Mouse (Mus musculus) embryonic facial prominence, embryonic 11.5 days (tissue): ENCODE measurements around the gene Mlxipl. TPM values are rescaled to one million over a fixed set of nuclear protein-coding genes. Genes with fewer than 3 reads are reported as not detected.

ENCODE experiments used
- ATAC-seq: fragments of 200-750 bp; cut with Nextera tagmentation; replicated peaks from 2 replicates; pipeline ENCODE4 v1.8.0; 2017; ENCODE audit warnings: low read depth; ENCODE audit not compliant: insufficient number of reproducible peaks, low FRiP score, low TSS enrichment
- DNase-seq: peaks from one replicate; pipeline ENCODE4 v3.0.0-alpha.2; 2015; ENCODE audit warnings: low spot score
- H3K27ac ChIP-seq: fragments of 300-500 bp; sonication (generic); replicated peaks from 2 replicates; pipeline ENCODE4 v1.5.1; 2014; ENCODE audit warnings: mild to moderate bottlenecking, low read depth, low read length, control low read depth
- H3K27me3 ChIP-seq: fragments of 300-500 bp; sonication (generic); 2 replicates; pipeline ENCODE4 v1.6.1; 2014; ENCODE audit warnings: mild to moderate bottlenecking, low read length, moderate library complexity, mixed read lengths; ENCODE audit not compliant: control insufficient read depth, insufficient read depth
- H3K36me3 ChIP-seq: fragments of 300-500 bp; sonication (generic); replicated peaks from 2 replicates; pipeline ENCODE4 v1.6.1; 2014; ENCODE audit warnings: low read depth, mild to moderate bottlenecking, low read length, moderate library complexity, mixed read lengths; ENCODE audit not compliant: control insufficient read depth, insufficient read depth
- H3K4me1 ChIP-seq: fragments of 300-500 bp; sonication (generic); 2 replicates; pipeline ENCODE4 v1.6.1; 2014; ENCODE audit warnings: low read length, mixed read lengths; ENCODE audit not compliant: control insufficient read depth, insufficient read depth
- H3K4me2 ChIP-seq: fragments of 300-500 bp; sonication (generic); 2 replicates; pipeline ENCODE4 v1.6.1; 2014; ENCODE audit warnings: low read depth, mild to moderate bottlenecking, control low read depth, low read length, moderate library complexity
- H3K4me3 ChIP-seq: fragments of 300-500 bp; sonication (generic); 2 replicates; pipeline ENCODE4 v1.5.1; 2014; ENCODE audit warnings: low read depth, low read length, control low read depth
- H3K9ac ChIP-seq: fragments of 300-500 bp; sonication (generic); replicated peaks from 2 replicates; pipeline ENCODE4 v1.6.1; 2014; ENCODE audit warnings: mild to moderate bottlenecking, control low read depth, low read length
- H3K9me3 ChIP-seq: fragments of 300-500 bp; sonication (generic); replicated peaks from 2 replicates; pipeline ENCODE4 v1.6.1; 2016; ENCODE audit warnings: mild to moderate bottlenecking, low read length, inconsistent platforms, mixed read lengths; ENCODE audit not compliant: control insufficient read depth
- WGBS: fragments of 180-500 bp; shearing (Covaris S2); extraction: QIAGEN DNeasy Blood & Tissue Kit; methylation state at CpG from one replicate; pipeline ENCODE4 v1.1.7; 2014; 5-methylcytosine and 5-hydroxymethylcytosine counted together
- polyA plus RNA-seq: library from polyadenylated mRNA; unstranded; fragments of >200 nt; fragmentation: Nextera tagmentation; extraction: Ambion mirVana; gene quantifications from 2 replicates; pipeline ENCODE4 v1.2.1, GENCODE M21; 2014

Gene Mlxipl
- polyA plus RNA-seq, 1 experiment from 2014 or later = 1.9 TPM

DNA sequence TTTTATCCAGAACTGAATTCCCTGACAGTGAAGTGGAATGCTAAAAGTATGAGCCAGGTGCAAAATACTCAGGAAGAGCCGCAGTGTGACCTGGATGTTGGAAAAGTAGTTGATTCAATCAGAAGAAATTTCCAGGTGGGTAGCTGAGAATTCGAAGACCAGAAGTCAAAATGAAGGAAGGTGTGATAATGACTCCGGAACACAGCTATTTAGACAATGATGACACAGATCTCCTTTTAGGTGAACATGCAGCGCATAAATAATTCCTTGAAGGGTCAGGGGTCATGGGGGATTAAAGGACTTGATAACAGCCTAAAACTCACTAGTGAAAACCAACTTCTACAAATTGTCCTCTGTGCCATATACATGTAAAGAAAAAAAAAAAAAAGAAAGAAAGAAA, 77.8 kb downstream of the Mlxipl start:
- WGBS = 96% methylated on average over 4 of the region's 4 CpGs
- H3K36me3 ChIP-seq = no peaks in the 10 kb centered on the region; the same call in 1 of the 2 replicates
- no peaks in the 10 kb centered on the region for H3K9me3 ChIP-seq
- no peak overlapping the region for H3K27ac ChIP-seq
- no peak overlapping the region for H3K4me3 ChIP-seq
- no peaks in the 10 kb centered on the region for H3K4me1 ChIP-seq
- ATAC-seq (no peak), DNase-seq (no peak)
- no peaks in the 10 kb centered on the region for H3K27me3 ChIP-seq
- H3K4me2 ChIP-seq = no peak overlapping the region
- no peak overlapping the region for H3K9ac ChIP-seq

DNA sequence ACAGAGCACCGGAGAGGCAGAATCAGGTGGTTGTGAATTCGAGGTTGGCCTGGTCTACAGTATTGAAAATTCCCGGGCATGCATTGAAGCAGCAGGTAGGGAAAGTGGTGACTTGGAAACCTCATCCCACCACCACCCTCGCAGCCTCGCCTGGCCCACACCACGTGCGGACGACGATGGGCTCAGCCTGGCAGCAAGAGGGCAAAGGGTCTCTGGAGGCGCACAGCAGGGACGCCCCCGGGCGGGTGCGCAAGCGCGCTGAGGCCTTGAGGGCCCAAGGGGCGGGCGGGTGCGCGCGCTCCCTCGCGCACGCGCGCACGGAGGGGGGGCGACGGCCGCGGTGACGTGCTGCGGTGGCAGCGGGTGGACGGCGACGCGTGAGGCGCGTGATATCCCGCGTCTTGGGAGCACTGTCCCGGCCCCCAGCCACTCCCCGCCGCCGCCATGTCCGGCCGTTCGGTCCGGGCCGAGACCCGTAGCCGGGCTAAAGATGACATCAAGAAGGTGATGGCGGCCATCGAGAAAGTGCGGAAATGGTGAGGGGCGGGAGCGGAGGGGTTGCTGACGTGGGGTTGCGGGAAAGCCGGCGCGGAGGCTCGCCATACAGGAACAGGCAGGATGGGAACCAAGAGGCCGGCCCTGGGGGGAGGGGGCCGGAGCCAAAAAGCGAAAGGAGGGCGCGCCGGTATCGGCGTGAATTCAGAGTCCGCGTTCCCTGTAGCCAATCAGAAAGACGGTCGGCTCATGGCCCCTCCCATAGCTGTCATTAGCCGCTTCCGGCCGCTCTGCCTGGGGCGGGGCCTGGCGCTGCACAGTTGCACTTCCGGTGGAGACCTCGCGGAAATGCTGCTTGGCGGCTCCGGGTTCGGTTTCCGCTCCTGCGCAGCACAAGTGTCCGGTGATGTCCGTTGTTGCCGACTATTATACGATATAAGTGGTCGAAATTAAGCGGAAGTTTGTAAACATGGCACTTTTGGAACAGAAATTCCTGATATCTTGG, 78.7 kb downstream of the Mlxipl start, which contains the start of gene Bcl7b:
TSS of gene Bcl7b (plus strand) at position 221 of the 1,000 bp plus-strand sequence.
- 2% methylated on average over 81 of the region's 95 CpGs for WGBS
- H3K4me1 ChIP-seq = no peaks in the 10 kb centered on the region
- H3K36me3 ChIP-seq = no peaks in the 10 kb centered on the region; the same call in 1 of the 2 replicates
- H3K9ac ChIP-seq = peak within 1 kb of the TSS; percentile 89
- peak within 1 kb of the TSS; percentile 96 for H3K27ac ChIP-seq
- H3K9me3 ChIP-seq = no peaks in the 10 kb centered on the region
- H3K4me2 ChIP-seq = peak within 1 kb of the TSS; percentile 62
- DNase-seq (peak; percentile 98), ATAC-seq (peak; percentile 91)
- H3K27me3 ChIP-seq = no peaks in the 10 kb centered on the region
- peak within 1 kb of the TSS; percentile 72 for H3K4me3 ChIP-seq

DNA sequence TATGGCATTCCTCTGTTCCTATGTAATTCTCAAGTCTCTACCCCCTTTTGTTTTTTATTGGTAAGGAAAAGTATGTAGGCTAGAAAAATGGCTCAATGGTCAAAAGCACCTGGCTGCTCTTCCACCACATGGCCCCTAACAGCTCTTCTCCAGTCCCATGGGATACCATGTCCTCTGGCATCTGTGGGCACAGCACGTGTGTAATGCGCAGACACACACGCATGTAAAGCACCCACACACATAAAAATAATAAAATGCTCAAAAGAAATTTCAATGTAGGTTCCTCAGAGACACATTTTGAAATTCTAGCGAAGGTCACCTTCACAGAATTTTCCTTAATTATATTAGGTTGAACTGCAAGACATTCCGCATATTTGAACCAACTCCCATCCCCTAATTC, 79.8 kb downstream of the Mlxipl start:
- H3K9me3 ChIP-seq = no peaks in the 10 kb centered on the region
- no peak for ATAC-seq
- no peaks in the 10 kb centered on the region for H3K27me3 ChIP-seq
- H3K36me3 ChIP-seq = no peaks in the 10 kb centered on the region; the same call in 1 of the 2 replicates
- no peaks in the 10 kb centered on the region for H3K4me1 ChIP-seq
- H3K4me2 ChIP-seq = peak overlapping the region; percentile 62
- DNase-seq = no peak
- H3K27ac ChIP-seq = no peak overlapping the region
- H3K9ac ChIP-seq = peak overlapping the region; percentile 67
- peak overlapping the region; percentile 72 for H3K4me3 ChIP-seq
- 89% methylated on average over 5 of the region's 5 CpGs for WGBS

DNA sequence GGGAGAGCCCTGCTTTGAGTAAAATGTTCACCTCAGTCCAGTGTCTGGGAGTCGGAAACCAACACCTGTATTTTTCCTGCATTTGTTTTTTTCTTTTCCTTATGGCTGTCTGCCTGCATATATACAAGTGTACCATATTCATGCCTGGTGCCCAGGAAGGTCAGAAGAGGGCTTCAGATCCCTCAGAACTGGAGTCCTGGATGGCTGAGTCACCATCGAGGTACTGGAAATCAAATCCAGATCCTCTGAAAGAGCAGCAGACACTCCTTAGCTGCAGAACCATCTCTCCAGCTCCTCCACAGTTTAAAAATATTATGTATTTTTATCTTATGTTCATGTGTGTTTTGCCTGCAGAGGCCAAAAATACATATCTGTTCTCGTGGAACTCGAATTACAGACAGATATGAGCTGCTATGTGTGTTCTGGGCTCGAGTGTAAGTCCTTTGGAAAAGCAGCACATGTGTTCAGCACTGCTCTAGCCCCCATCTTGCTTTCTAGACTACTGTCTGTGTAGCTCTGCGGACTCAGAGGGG, 82.1 kb downstream of the Mlxipl start:
- H3K36me3 ChIP-seq = no peaks in the 10 kb centered on the region; the same call in none of the 2 replicates
- DNase-seq (no peak), ATAC-seq (no peak)
- no peak overlapping the region for H3K4me3 ChIP-seq
- no peak overlapping the region for H3K9ac ChIP-seq
- no peak overlapping the region for H3K27ac ChIP-seq
- no peaks in the 10 kb centered on the region for H3K27me3 ChIP-seq
- H3K4me1 ChIP-seq = no peaks in the 10 kb centered on the region
- WGBS = 86% methylated on average over 6 of the region's 6 CpGs
- no peak overlapping the region for H3K4me2 ChIP-seq
- H3K9me3 ChIP-seq = no peaks in the 10 kb centered on the region

DNA sequence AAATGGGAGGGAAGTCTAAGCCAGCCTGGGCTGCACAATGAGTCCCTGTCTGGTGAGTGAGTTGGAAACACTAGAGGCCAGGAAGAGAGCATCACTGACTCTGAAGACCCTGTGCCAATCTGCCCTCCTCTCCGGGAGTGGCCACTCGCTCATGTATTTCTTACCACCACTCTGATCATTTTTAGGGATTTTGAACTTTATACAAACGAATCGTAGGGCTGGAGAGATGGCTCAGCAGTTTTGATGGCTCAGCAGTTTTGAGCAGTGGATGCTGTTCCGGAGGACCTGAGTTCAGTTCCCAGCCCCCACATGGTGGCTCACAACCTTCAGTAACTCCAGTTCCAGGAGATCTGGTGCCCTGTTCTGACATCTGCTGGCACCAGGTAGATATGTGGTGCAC, 83.3 kb downstream of the Mlxipl start:
- no peak overlapping the region for H3K4me2 ChIP-seq
- no peaks in the 10 kb centered on the region for H3K9me3 ChIP-seq
- ATAC-seq = no peak
- no peaks in the 10 kb centered on the region for H3K27me3 ChIP-seq
- H3K4me3 ChIP-seq = no peak overlapping the region
- DNase-seq = no peak
- 91% methylated on average over 5 of the region's 5 CpGs for WGBS
- H3K4me1 ChIP-seq = no peaks in the 10 kb centered on the region
- H3K27ac ChIP-seq = no peak overlapping the region
- no peaks in the 10 kb centered on the region; the same call in none of the 2 replicates for H3K36me3 ChIP-seq
- H3K9ac ChIP-seq = no peak overlapping the region

DNA sequence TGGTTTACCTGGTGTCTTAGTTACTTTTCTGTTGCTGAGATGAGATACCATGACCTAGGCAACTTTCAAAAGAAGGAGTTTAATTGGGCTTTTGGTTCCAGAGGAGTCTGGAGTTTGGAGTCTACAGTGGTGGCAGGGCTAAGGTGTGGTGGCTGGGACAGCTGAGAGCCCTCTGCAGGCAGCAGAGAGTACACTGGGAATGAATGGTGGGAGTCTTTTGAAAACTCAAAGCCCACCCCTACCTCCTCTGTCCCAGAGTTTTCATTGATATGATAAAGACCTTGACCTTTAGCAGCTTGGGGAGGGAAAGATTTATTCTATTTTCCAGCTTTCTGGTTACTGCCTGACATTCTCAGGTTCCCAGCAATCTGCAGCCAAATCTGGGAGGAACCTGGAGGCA, 85.4 kb downstream of the Mlxipl start:
- ATAC-seq = no peak

DNA sequence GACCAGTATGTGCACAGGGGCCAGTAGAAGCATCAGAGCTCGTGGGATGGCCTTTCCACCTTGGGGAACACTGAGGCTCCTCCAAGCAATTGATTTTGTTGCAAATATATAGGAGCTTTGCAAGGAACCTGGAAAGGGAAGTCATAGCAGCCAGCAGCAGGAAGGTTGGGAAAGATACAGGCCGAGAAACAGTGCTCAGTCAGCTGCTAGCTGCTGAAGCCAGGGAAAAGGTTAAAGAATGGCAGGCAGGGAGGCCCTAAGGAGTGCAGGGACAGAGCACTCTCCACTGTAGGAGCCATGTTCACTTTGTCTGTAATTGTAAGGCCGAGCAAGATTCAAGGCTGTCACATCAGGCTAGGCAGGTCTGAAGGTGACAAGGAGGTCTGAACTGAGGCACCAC, 88.8 kb downstream of the Mlxipl start:
- Histone ChIP-seq H3K4me1 (no peaks in the 10 kb centered on the region), H3K9me3 (no peaks in the 10 kb centered on the region), H3K27me3 (no peaks in the 10 kb centered on the region), H3K36me3 (peaks cover 13% of the 10 kb centered on the region), H3K27ac (no peak overlapping the region), H3K9ac (no peak overlapping the region), H3K4me3 (no peak overlapping the region), H3K4me2 (no peak overlapping the region)
- ATAC-seq (no peak), DNase-seq (no peak)
- WGBS = 73% methylated on average over 3 of the region's 3 CpGs

More for the DNA sequence above, 85.4 kb downstream of the Mlxipl start:
- H3K9me3 ChIP-seq = no peaks in the 10 kb centered on the region
- no peak overlapping the region for H3K9ac ChIP-seq
- no peak overlapping the region for H3K27ac ChIP-seq
- H3K4me1 ChIP-seq = no peaks in the 10 kb centered on the region
- H3K4me2 ChIP-seq = no peak overlapping the region
- no peak overlapping the region for H3K4me3 ChIP-seq
- H3K27me3 ChIP-seq = no peaks in the 10 kb centered on the region
- H3K36me3 ChIP-seq = peaks cover 5% of the 10 kb centered on the region
- no peak for DNase-seq

DNA sequence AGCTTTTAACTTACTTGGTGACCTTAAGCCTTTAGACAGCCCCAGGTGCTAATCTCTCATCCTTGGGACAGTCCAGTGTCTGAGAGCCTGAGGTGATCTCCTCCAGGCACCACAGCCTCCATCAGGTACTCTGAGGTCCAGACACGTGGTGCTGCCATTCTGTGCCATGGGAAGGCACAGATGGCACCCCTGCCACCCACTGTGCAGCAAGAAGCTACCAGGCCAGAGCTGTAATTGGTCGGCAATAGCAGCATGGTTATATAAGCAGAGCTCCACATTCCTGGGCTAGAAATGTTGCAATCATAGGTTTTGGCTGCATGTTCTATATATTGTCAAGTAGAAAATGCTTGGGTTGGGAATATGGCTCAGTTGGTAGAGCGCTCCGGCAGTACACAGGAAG, 89.3 kb downstream of the Mlxipl start:
- H3K9ac ChIP-seq = no peak overlapping the region
- ATAC-seq (no peak), DNase-seq (no peak)
- no peaks in the 10 kb centered on the region for H3K27me3 ChIP-seq
- no peak overlapping the region for H3K4me3 ChIP-seq
- no peak overlapping the region for H3K4me2 ChIP-seq
- 83% methylated on average over 4 of the region's 4 CpGs for WGBS
- no peaks in the 10 kb centered on the region for H3K4me1 ChIP-seq
- H3K36me3 ChIP-seq = peaks cover 13% of the 10 kb centered on the region
- no peak overlapping the region for H3K27ac ChIP-seq
- H3K9me3 ChIP-seq = no peaks in the 10 kb centered on the region
